Mouse (Mus musculus): ENCODE data around the gene Nop16. TPM values are rescaled to one million over a fixed set of nuclear protein-coding genes. Genes with fewer than 3 reads are reported as not detected.

The Nop16 gene
- polyA plus RNA-seq, 1 experiment from 2014 or later = 41.1 TPM

DNA sequence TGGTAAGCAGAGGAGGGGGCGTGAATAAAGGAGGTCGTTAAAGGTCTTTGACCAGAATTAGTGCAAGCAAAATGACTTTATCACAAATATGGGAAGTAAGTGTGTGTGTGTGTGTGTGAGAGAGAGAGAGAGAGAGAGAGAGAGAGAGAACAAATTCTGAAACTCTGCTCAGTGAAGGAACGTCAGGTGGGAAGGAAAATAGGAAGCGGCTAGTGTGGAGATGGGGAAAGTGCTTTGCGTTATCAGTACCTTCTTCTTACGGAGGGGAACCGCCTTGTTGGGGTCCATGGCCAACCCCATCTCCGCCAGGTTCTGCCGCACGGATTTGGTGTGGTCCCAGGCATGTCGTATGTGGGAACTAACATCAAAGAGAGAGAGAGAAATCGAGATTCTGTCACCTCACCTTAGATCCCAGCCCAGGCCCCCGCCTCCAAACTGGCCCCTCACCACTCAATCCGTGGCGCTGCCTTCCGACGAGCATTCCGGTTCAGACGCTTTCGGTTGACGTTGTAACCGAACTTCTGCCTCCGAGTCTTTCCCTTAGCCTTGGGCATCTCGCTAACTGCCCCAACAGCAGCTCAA, 385 bp downstream of the Nop16 start:
- under 1% methylated on average over 24 of the region's 24 CpGs for WGBS (ENCODE audit: insufficient replicate concordance)

DNA sequence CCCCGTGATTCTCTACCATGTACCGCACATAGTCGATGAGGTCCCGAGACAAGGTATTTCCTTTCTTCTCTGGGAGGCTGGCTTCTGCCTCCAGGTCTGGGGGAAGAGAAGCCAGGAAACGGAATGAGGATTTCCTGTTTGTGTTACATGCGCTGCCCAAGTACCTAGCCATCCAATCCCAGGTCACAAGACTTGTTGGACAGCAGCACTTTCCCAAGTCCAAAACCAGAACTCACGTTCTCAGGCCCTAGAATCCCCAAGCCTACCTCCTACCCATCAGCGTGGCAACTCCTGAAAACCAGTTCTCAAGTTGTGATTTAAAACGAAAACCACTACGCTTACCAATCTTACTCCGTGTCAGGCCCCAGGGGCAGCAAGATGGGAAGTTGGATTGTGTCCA, 4.1 kb downstream of the Nop16 start:
- H3K4me2 ChIP-seq (ENCODE audit: low read depth, low read length) = no peak overlapping the region
- peaks cover 8% of the 10 kb centered on the region for H3K4me1 ChIP-seq (ENCODE audit: insufficient read depth)
- 79% methylated on average over 11 of the region's 11 CpGs for WGBS (ENCODE audit: insufficient replicate concordance)
- ATAC-seq (no peak), DNase-seq (no peak)
- H3K9me3 ChIP-seq (ENCODE audit: low read length) = no peaks in the 10 kb centered on the region
- TF ChIP-seq EP300 (IDR thresholded peaks at IDR 0.05; ENCODE audit: low read depth) (no peak), CTCF (IDR thresholded peaks at IDR 0.05; ENCODE audit: low read depth) (no peak)
- no peak overlapping the region for H3K4me3 ChIP-seq (ENCODE audit: low read depth, low read length)
- H3K27ac ChIP-seq (ENCODE audit: low read depth) = no peak overlapping the region
- peaks cover 25% of the 10 kb centered on the region for H3K36me3 ChIP-seq (replicated peaks; ENCODE audit: insufficient read depth, low read length)
- H3K9ac ChIP-seq (replicated peaks) = no peak overlapping the region
- H3K27me3 ChIP-seq (ENCODE audit: insufficient read depth, low read length) = no peaks in the 10 kb centered on the region

More for the DNA sequence above, 385 bp downstream of the Nop16 start:
- H3K4me1 ChIP-seq (ENCODE audit: insufficient read depth) = peaks cover 7% of the 10 kb centered on the region
- peak overlapping the region; percentile 84 for H3K9ac ChIP-seq (replicated peaks)
- no peaks in the 10 kb centered on the region for H3K27me3 ChIP-seq (ENCODE audit: insufficient read depth, low read length)
- ATAC-seq = peak; percentile 16
- peak overlapping the region; percentile 97 for H3K4me2 ChIP-seq (ENCODE audit: low read depth, low read length)
- H3K9me3 ChIP-seq (ENCODE audit: low read length) = no peaks in the 10 kb centered on the region
- peaks cover 18% of the 10 kb centered on the region for H3K36me3 ChIP-seq (replicated peaks; ENCODE audit: insufficient read depth, low read length)
- peak overlapping the region; percentile 85 for H3K4me3 ChIP-seq (ENCODE audit: low read depth, low read length)
- no peak for DNase-seq
- H3K27ac ChIP-seq (ENCODE audit: low read depth) = peak overlapping the region; percentile 74
- TF ChIP-seq CTCF (IDR thresholded peaks at IDR 0.05; ENCODE audit: low read depth) (no peak), EP300 (IDR thresholded peaks at IDR 0.05; ENCODE audit: low read depth) (no peak)

GRCm38 (mm10) chr13:54582860-54583259, 7.0 kb downstream of the Nop16 start:
- H3K4me1 ChIP-seq (ENCODE audit: insufficient read depth) = peaks cover 15% of the 10 kb centered on the region
- peaks cover 22% of the 10 kb centered on the region for H3K36me3 ChIP-seq (replicated peaks; ENCODE audit: insufficient read depth, low read length)
- no peak overlapping the region for H3K4me2 ChIP-seq (ENCODE audit: low read depth, low read length)
- 83% methylated on average over 5 of the region's 5 CpGs for WGBS (ENCODE audit: insufficient replicate concordance)
- TF ChIP-seq CTCF (IDR thresholded peaks at IDR 0.05; ENCODE audit: low read depth) = no peak
- no peak for TF ChIP-seq EP300 (IDR thresholded peaks at IDR 0.05; ENCODE audit: low read depth)
- no peak overlapping the region for H3K9ac ChIP-seq (replicated peaks)
- no peaks in the 10 kb centered on the region for H3K27me3 ChIP-seq (ENCODE audit: insufficient read depth, low read length)
- DNase-seq = no peak
- H3K9me3 ChIP-seq (ENCODE audit: low read length) = no peaks in the 10 kb centered on the region
- H3K27ac ChIP-seq (ENCODE audit: low read depth) = peak overlapping the region; percentile 61
- H3K4me3 ChIP-seq (ENCODE audit: low read depth, low read length) = no peak overlapping the region
- peak; percentile 72 for ATAC-seq

- Histone ChIP-seq H3K27me3 (ENCODE audit: insufficient read depth, low read length) (no peaks in the 10 kb centered on the region), H3K9ac (replicated peaks) (no peak overlapping the region), H3K9me3 (ENCODE audit: low read length) (no peaks in the 10 kb centered on the region), H3K36me3 (replicated peaks; ENCODE audit: insufficient read depth, low read length) (peaks cover 22% of the 10 kb centered on the region), H3K4me1 (ENCODE audit: insufficient read depth) (peaks cover 16% of the 10 kb centered on the region), H3K4me3 (ENCODE audit: low read depth, low read length) (no peak overlapping the region), H3K27ac (ENCODE audit: low read depth) (peak overlapping the region; percentile 61), H3K4me2 (ENCODE audit: low read depth, low read length) (no peak overlapping the region)
- WGBS (ENCODE audit: insufficient replicate concordance) = 60% methylated on average over 10 of the region's 10 CpGs
- DNase-seq (no peak), ATAC-seq (peak; percentile 66)
- no peak for TF ChIP-seq EP300 (IDR thresholded peaks at IDR 0.05; ENCODE audit: low read depth)
Observed at GRCm38 (mm10) chr13:54582126-54582525, 7.8 kb downstream of the Nop16 start.

- Histone ChIP-seq H3K36me3 (replicated peaks; ENCODE audit: insufficient read depth, low read length) (peaks cover 22% of the 10 kb centered on the region), H3K9me3 (ENCODE audit: low read length) (no peaks in the 10 kb centered on the region), H3K27ac (ENCODE audit: low read depth) (no peak overlapping the region), H3K4me2 (ENCODE audit: low read depth, low read length) (no peak overlapping the region), H3K4me3 (ENCODE audit: low read depth, low read length) (no peak overlapping the region), H3K9ac (replicated peaks) (no peak overlapping the region), H3K27me3 (ENCODE audit: insufficient read depth, low read length) (no peaks in the 10 kb centered on the region), H3K4me1 (ENCODE audit: insufficient read depth) (peaks cover 16% of the 10 kb centered on the region)
- WGBS (ENCODE audit: insufficient replicate concordance) = 68% methylated on average over 2 of the region's 2 CpGs
- TF ChIP-seq CTCF (IDR thresholded peaks at IDR 0.05; ENCODE audit: low read depth) (no peak), EP300 (IDR thresholded peaks at IDR 0.05; ENCODE audit: low read depth) (no peak)
- DNase-seq (no peak), ATAC-seq (no peak)
Observed at GRCm38 (mm10) chr13:54581385-54581784, 8.5 kb downstream of the Nop16 start.

GRCm38 (mm10) chr13:54577652-54578507, 12.0 kb downstream of the Nop16 start:
- H3K36me3 ChIP-seq (replicated peaks; ENCODE audit: insufficient read depth, low read length) = peaks cover 3% of the 10 kb centered on the region; the same call in 1 of the 2 replicates
- 0 out of 2 replicates have a peak overlapping the region, but pooled peaks have one; percentile 0 for H3K9ac ChIP-seq (replicated peaks)
- peak overlapping the region; percentile 38; the same call in 1 of the 2 replicates for H3K4me2 ChIP-seq (ENCODE audit: low read depth, low read length)
- H3K4me1 ChIP-seq (ENCODE audit: insufficient read depth) = peaks cover 19% of the 10 kb centered on the region
- H3K27me3 ChIP-seq (ENCODE audit: insufficient read depth, low read length) = no peaks in the 10 kb centered on the region
- H3K9me3 ChIP-seq (ENCODE audit: low read length) = no peaks in the 10 kb centered on the region
- no peak for TF ChIP-seq CTCF (IDR thresholded peaks at IDR 0.05; ENCODE audit: low read depth)
- TF ChIP-seq EP300 (IDR thresholded peaks at IDR 0.05; ENCODE audit: low read depth) = no peak
- DNase-seq (peak; percentile 49), ATAC-seq (no peak)
- WGBS (ENCODE audit: insufficient replicate concordance) = 56% methylated on average over 21 of the region's 21 CpGs
- H3K4me3 ChIP-seq (ENCODE audit: low read depth, low read length) = no peak overlapping the region
- peak overlapping the region; percentile 52; the same call in 1 of the 2 replicates for H3K27ac ChIP-seq (ENCODE audit: low read depth)

All from liver, postnatal 0 days (tissue).